Mouse (Mus musculus) frontal cortex, postnatal 10 days (tissue): ENCODE results near the gene Rims3.

ENCODE experiments used
- DNase-seq, 2 experiments: peaks; one replicate each; pipeline ENCODE4 v3.0.0; 2022; ENCODE audit warnings: low spot score in 2 of 2, mixed read lengths in 1 of 2

Rims3 gene

GRCm38 (mm10) chr4:120893656-120894401 is 39.2 kb downstream of the Rims3 start:
- no peak for DNase-seq

GRCm38 (mm10) chr4:120894584-120894983 is 40.0 kb downstream of the Rims3 start:
- DNase-seq, result no peak

- no peak for DNase-seq
Measured at GRCm38 (mm10) chr4:120895226-120895625, 40.6 kb downstream of the Rims3 start.

GRCm38 (mm10) chr4:120895810-120896584 is 41.4 kb downstream of the Rims3 start:
- DNase-seq, result no peak

DNA sequence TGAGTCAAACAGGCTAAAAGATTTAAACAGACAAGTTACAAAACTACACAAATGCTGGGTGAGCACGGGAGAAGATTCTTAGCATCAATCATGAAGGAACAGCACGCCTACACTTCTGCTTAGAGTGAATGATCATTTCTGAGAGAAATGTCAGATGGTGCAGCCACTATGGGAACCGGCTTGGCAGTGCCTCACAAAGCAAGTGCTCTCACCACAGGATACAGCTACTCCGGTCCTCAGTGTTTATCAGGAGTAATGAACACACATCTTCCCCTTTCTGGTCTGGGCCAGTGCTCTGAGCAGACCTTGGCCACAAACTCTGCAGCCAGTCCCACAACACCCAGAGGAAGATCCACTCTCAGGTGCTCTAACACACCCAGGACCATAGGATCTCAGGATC is 49.9 kb downstream of the Rims3 start:
- no peak for DNase-seq

- DNase-seq, result no peak
Measured at GRCm38 (mm10) chr4:120905644-120906043, 51.0 kb downstream of the Rims3 start.

DNA sequence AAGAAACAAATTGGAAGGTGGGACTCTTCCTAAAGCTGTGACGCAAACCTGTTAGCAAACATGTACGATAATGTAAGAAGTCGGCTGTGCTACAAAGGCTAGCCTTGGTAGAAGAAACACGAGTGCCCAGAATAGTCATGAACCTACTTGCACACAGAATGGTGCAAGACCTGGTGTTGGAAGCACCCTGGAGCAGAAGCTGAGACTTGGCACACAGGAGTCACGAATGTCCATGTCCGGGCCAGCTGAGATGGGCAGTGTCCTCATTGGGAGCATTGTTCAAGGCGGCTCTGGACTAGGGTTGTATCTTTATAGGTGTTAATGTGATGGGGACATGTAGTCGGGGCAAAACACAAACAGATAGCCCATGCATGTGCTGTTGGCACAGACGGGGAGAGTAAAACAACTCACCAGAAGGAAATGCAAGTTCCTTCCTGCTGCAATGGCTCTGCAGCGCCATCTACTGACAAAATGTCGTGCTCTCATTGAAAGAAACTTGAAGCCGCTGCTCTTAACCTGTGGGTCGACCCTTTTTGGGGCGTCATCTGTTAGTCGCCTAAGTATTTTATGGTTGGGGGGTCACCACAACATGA is 55.0 kb downstream of the Rims3 start:
- DNase-seq, result peak in 1 of 2 experiments; percentile 41

GRCm38 (mm10) chr4:120911086-120911485 is 56.5 kb downstream of the Rims3 start:
- DNase-seq, result no peak

DNA sequence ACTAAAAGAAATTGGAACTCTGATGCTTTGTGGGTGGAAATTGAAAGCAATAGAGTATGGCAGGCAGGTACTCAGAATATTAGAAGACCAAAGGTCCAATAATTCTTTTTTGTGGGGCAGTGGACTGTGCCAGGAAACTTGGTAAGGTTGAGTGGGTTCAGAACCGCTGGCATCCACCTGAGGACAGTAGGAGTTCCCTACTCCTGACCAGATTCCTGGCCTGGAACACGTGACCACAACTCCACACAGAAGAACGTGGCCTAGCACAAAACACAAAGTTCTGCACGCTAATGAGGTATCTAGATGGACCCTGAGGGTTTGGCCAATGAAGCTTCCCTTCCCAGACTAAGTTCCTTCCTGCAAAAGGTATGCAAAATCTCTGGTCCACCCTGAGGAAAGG is 58.2 kb downstream of the Rims3 start:
- no peak for DNase-seq

GRCm38 (mm10) chr4:120913443-120913842 is 58.8 kb downstream of the Rims3 start:
- DNase-seq, result no peak

DNA sequence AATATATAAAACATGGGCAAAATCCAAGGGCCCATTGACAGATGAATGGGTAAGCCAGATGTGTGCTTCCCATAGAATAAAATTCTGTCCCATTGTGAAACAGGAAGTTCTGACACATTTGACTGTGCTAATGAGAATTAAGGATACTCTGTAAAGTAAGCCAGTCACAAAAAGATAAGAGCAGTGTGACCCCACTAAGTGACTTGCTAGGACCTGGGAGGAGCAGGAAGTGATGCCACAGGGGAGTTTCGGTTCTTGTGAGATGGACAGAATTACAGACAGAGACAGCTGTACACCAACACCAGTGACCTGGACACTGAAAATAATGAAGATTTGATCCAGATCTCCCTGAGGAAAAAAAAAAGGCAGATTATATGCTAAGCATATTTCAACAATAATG is 59.2 kb downstream of the Rims3 start:
- DNase-seq, result no peak

GRCm38 (mm10) chr4:120914501-120914900 is 59.9 kb downstream of the Rims3 start:
- no peak for DNase-seq

DNA sequence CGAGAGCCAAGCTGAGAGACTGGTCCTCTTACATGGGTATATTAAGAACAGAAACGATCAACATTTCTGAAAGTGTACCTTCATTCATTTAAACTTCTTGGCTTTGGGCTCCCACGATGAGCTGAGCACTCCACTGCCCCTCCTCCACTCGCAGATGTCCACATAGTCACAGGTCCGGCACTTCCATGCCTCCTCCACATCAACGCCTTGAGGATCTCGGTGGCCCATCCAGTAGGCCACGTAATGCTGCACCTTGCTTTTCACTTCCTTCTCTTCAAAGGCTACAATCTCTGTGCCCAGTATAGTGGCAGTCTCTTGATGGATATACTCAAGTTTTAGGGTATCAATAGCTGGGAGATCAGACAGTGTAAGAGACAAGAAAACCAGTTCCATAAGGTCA is 66.8 kb downstream of the Rims3 start:
- no peak for DNase-seq

DNA sequence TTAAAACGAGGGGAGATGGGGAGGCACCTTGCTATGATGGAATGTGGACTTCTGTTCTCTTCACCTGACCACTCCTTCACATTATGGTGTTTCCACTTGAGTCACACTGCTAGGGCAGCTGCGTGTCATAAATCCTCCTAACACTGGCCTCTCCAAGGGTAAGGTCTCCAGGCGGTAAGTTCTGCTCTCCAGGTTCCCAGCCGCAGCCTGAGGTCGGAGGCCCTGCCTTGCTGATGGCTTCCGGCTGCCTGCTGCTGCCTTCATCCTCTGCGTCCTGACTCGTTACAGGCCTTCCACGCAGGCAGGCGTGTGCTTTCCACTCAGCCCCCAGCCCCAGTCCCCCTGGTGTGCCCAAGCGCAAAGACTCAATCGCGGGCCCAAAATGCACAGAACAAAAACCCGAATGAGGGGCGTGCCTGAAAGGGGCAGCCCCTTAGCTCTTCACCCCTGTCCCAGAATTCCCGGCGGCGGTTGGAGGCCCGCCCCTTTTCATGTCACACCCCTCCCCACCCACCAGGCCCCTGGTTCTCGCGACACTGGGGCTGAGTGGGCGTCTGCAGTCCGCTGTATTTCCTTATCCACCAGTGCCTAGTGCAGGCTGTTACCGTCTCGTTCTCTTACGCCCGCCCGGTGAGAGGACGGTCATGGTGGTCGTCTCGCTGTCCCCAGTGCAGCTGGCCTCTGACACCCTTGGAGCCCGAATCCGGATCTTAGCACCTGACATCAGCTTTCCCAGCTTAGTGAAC is 70.1 kb downstream of the Rims3 start, which contains the start of gene Exo5:
Gene Exo5 (minus strand): TSS at position 464 of the 746 bp plus-strand sequence.
- DNase-seq, result peak; percentile 88

- peak in 1 of 2 experiments; percentile 29 for DNase-seq
Measured at GRCm38 (mm10) chr4:120925386-120925785, 70.8 kb downstream of the Rims3 start.

GRCm38 (mm10) chr4:120928686-120929085 is 74.1 kb downstream of the Rims3 start:
- no peak for DNase-seq

DNA sequence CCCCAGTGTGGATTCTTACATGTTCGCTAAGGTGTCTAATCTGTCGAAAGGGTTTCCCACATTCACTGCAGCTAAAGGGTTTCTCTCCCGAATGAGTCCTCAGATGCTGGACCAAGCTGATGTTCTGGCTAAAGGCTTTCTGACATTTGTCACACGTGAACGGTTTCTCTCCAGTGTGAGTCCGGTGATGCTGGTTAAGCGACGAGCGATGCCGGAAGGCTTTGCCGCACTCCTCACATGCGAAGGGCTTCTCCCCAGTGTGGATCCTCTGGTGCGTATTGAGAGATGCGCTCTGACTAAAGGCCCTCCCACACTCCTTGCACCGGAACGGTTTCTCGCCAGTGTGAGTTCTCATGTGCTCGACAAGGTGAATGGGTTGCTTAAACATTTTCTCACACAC is 76.1 kb downstream of the Rims3 start:
- no peak for DNase-seq

DNA sequence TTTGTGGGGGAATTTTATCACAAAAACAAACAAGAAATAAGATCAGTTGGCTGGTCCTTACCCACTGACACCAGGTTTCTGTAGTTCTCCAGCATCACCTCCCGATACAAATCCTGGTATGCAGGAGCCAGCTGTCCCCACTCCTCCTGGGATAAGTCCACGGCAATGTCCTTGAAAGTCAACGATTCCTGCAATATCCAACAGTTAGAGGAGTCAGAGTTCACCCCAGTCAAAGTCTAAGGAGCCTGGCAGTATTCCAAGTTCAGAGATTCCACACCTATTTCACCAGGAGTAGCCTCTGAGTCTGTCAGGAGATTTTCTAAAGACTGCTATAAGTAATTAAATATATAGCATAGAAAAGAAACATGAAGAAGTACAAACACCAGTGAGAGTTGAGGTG is 80.4 kb downstream of the Rims3 start:
- no peak for DNase-seq
